Mouse (Mus musculus): ENCODE results near the gene Tbr1. TPM values are rescaled to one million over a fixed set of nuclear protein-coding genes. Genes with fewer than 3 reads are reported as not detected.

Tbr1 gene
- polyA plus RNA-seq, 1 experiment, result not detected

DNA sequence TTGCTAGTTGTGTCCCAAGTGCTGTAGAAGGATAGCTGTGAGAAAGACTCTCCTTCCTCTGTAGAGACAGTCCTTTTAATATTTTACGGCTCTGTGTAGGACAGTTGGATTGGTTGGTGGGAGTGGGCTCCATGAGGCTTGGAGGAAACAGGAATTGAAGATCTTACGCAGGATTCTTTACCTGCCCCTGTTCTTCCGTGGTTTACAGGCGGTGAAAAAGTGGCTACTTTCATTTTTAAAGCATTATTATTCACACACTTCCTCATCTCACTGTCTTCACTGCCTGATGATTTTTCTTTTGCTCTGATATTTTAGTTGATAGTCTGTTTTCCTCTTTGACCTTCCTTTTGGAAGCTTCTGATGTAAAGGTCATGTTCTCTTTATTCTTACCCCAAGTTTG, 17.5 kb downstream of the Tbr1 start:
- Histone ChIP-seq H3K4me1 (ENCODE audit: control insufficient read depth, insufficient read depth, low read length) (no peaks in the 10 kb centered on the region), H3K36me3 (ENCODE audit: control insufficient read depth, insufficient read depth, low read length, poor library complexity, severe bottlenecking) (no peaks in the 10 kb centered on the region), H3K9me3 (replicated peaks; ENCODE audit: control insufficient read depth, insufficient read depth, low read length, poor library complexity, severe bottlenecking) (no peaks in the 10 kb centered on the region; the same call in 1 of the 2 replicates), H3K27ac (ENCODE audit: insufficient read depth, low read length) (no peak overlapping the region), H3K27me3 (ENCODE audit: control insufficient read depth, insufficient read depth, low read length, poor library complexity, severe bottlenecking) (peaks cover under 1% of the 10 kb centered on the region), H3K9ac (ENCODE audit: low read depth, poor library complexity, severe bottlenecking) (no peak overlapping the region), H3K4me3 (ENCODE audit: low read depth, low read length) (no peak overlapping the region)
- TF ChIP-seq EP300 (IDR thresholded peaks at IDR 0.05; ENCODE audit: insufficient read depth, low read depth, low read length), result no peak
- no peak for TF ChIP-seq POLR2A (IDR thresholded peaks at IDR 0.05; ENCODE audit: insufficient read depth, low read length)
- no peak for TF ChIP-seq CTCF (IDR thresholded peaks at IDR 0.05; ENCODE audit: low read depth, low read length)

GRCm38 (mm10) chr2:61823426-61824140, 20.9 kb downstream of the Tbr1 start:
- Histone ChIP-seq H3K27ac (ENCODE audit: insufficient read depth, low read length) (no peak overlapping the region), H3K36me3 (ENCODE audit: control insufficient read depth, insufficient read depth, low read length, poor library complexity, severe bottlenecking) (no peaks in the 10 kb centered on the region), H3K9me3 (replicated peaks; ENCODE audit: control insufficient read depth, insufficient read depth, low read length, poor library complexity, severe bottlenecking) (no peaks in the 10 kb centered on the region), H3K4me3 (ENCODE audit: low read depth, low read length) (no peak overlapping the region), H3K27me3 (ENCODE audit: control insufficient read depth, insufficient read depth, low read length, poor library complexity, severe bottlenecking) (no peaks in the 10 kb centered on the region), H3K9ac (ENCODE audit: low read depth, poor library complexity, severe bottlenecking) (no peak overlapping the region), H3K4me1 (ENCODE audit: control insufficient read depth, insufficient read depth, low read length) (no peaks in the 10 kb centered on the region)
- TF ChIP-seq POLR2A (IDR thresholded peaks at IDR 0.05; ENCODE audit: insufficient read depth, low read length) (no peak), CTCF (IDR thresholded peaks at IDR 0.05; ENCODE audit: low read depth, low read length) (no peak), EP300 (IDR thresholded peaks at IDR 0.05; ENCODE audit: insufficient read depth, low read depth, low read length) (no peak)

DNA sequence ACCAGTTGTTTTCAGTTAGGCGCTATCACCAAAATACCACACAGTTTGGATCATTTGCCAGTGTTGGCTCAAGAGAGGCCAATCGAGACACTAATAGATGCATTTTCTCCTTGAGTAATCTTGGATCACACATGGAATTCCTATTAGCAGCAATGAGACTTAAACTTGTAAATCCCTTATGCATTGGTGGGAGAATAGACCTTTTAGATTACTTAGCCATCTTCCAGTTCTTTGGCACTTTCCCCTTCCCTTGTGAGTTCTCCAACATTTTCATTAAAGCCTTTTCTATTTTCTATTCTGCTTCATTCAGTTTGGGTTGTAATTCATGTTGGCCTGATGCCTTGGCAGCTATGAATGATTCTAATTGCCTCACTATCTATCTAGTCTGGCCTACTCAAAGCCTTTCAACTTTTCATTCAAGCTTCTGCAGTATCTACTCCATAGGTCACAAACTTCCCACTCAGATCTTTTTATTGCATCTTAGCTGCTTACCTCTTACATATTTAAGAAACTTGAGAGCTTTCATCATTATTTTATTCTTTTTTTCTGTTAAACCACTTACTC, 34.6 kb downstream of the Tbr1 start:
- no peak overlapping the region for H3K27ac ChIP-seq (ENCODE audit: insufficient read depth, low read length)
- no peaks in the 10 kb centered on the region for H3K9me3 ChIP-seq (replicated peaks; ENCODE audit: control insufficient read depth, insufficient read depth, low read length, poor library complexity, severe bottlenecking)
- TF ChIP-seq POLR2A (IDR thresholded peaks at IDR 0.05; ENCODE audit: insufficient read depth, low read length), result no peak
- no peak for TF ChIP-seq EP300 (IDR thresholded peaks at IDR 0.05; ENCODE audit: insufficient read depth, low read depth, low read length)
- no peak for TF ChIP-seq CTCF (IDR thresholded peaks at IDR 0.05; ENCODE audit: low read depth, low read length)
- H3K4me1 ChIP-seq (ENCODE audit: control insufficient read depth, insufficient read depth, low read length), result no peaks in the 10 kb centered on the region
- H3K4me3 ChIP-seq (ENCODE audit: low read depth, low read length), result no peak overlapping the region
- no peak overlapping the region for H3K9ac ChIP-seq (ENCODE audit: low read depth, poor library complexity, severe bottlenecking)
- H3K36me3 ChIP-seq (ENCODE audit: control insufficient read depth, insufficient read depth, low read length, poor library complexity, severe bottlenecking), result no peaks in the 10 kb centered on the region
- H3K27me3 ChIP-seq (ENCODE audit: control insufficient read depth, insufficient read depth, low read length, poor library complexity, severe bottlenecking), result no peaks in the 10 kb centered on the region

Other genes starting within 250 kb of the Tbr1 start
- 20.4 and 23.7 TPM in 2 replicates for gene Tank, start 224.3 kb upstream of the Tbr1 start, polyA plus RNA-seq (2011; ENCODE audit: insufficient read depth, insufficient read length, low read depth, missing spikeins)
- 240 and 266 TPM in 2 replicates for gene Psmd14, start 91.2 kb upstream of the Tbr1 start, polyA plus RNA-seq (2011; ENCODE audit: insufficient read depth, insufficient read length, low read depth, missing spikeins)
- gene Slc4a10, start 243.5 kb downstream of the Tbr1 start, polyA plus RNA-seq (2011; ENCODE audit: insufficient read depth, insufficient read length, low read depth, missing spikeins), result not detected in 2 replicates